Mouse (Mus musculus): ENCODE measurements at regions not wholly inside any gene's neighbourhood (a gene's known extent, or its start where the extent isn't known, plus 50 kb on each side); places are given as distances from the start of the nearest gene placed in this dataset.

DNA sequence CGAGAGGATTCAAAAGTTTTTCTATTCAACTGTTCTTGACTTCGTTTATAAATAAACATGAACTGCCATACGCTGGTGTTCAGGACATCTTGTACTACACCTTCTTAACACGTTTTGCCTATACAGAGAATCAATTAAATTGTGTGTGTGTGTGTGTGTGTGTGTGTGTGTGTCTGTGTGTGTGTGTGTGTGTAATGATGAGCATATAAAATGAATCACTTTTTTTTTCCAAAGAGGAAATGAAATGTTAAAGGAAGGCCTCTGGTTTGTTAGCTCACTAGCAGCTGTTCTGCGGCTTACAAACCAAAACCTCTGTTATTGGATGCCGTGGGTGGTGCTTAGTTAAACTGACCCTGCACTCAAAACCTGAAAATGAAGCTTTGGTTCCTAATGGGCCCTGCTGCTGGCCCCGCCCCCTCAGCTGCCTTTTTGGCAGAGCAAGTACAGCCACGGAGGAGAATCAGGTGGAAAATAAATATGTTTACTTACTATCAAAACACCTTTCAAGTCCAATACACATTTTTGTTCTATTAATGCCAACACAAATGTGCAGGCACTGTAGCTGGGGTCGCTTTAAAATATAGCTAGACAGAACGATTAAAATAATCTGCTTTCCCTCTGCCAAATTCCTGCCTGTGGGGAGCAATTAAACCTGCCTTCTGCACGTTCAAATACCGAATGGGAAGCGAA is 65.5 kb upstream of the Tmco5 start:
- WGBS, result 48% methylated on average over 13 of the region's 13 CpGs
- H3K36me3 ChIP-seq (replicated peaks), result no peaks in the 10 kb centered on the region
- no peak overlapping the region; the same call in 1 of the 2 replicates for H3K27ac ChIP-seq
- DNase-seq (ENCODE audit: extremely low spot score, low spot score), result no peak
- peaks cover 33% of the 10 kb centered on the region for H3K4me1 ChIP-seq
- H3K9me3 ChIP-seq, result no peaks in the 10 kb centered on the region
- no peak overlapping the region for H3K4me3 ChIP-seq
- peaks cover 14% of the 10 kb centered on the region for H3K27me3 ChIP-seq (ENCODE audit: poor library complexity, severe bottlenecking)

DNA sequence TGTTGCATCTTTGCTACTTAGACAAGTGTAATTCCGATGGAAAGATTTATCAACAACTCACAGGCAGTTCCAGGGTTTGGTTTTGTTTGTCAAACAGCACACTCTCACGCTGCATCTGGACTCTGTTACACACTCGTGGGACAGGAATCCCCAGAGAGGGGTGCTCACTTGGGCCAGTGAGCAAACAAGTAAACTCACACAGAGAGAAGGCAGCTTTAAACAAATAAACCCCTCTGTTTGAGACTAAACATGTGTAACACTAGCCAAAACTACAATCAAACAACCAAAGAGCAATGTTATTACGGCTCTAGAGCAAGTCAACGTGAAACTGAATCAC is 65.0 kb upstream of the Tmco5 start:
- peaks cover 16% of the 10 kb centered on the region for H3K27me3 ChIP-seq (ENCODE audit: poor library complexity, severe bottlenecking)
- no peaks in the 10 kb centered on the region for H3K9me3 ChIP-seq
- H3K27ac ChIP-seq, result no peak overlapping the region; the same call in 1 of the 2 replicates
- DNase-seq (ENCODE audit: extremely low spot score, low spot score), result no peak
- no peak overlapping the region for H3K4me3 ChIP-seq
- no peaks in the 10 kb centered on the region for H3K36me3 ChIP-seq (replicated peaks)
- H3K4me1 ChIP-seq, result peaks cover 29% of the 10 kb centered on the region
- WGBS, result 70% methylated on average over 5 of the region's 5 CpGs

GRCm38 (mm10) chr2:116817134-116817533 is 61.4 kb upstream of the Tmco5 start:
- 74% methylated on average over 6 of the region's 6 CpGs for WGBS
- Histone ChIP-seq H3K9me3 (no peaks in the 10 kb centered on the region), H3K27ac (no peak overlapping the region), H3K27me3 (ENCODE audit: poor library complexity, severe bottlenecking) (peaks cover 30% of the 10 kb centered on the region), H3K36me3 (replicated peaks) (no peaks in the 10 kb centered on the region), H3K4me3 (no peak overlapping the region), H3K4me1 (peaks cover 40% of the 10 kb centered on the region)
- DNase-seq (ENCODE audit: extremely low spot score, low spot score), result no peak

GRCm38 (mm10) chr2:116817561-116817960 is 60.9 kb upstream of the Tmco5 start:
- Histone ChIP-seq H3K27me3 (ENCODE audit: poor library complexity, severe bottlenecking) (peaks cover 30% of the 10 kb centered on the region), H3K27ac (no peak overlapping the region), H3K4me1 (peaks cover 35% of the 10 kb centered on the region), H3K36me3 (replicated peaks) (no peaks in the 10 kb centered on the region), H3K4me3 (no peak overlapping the region), H3K9me3 (no peaks in the 10 kb centered on the region)
- no peak for DNase-seq (ENCODE audit: extremely low spot score, low spot score)
- WGBS, result 55% methylated on average over 9 of the region's 9 CpGs

DNA sequence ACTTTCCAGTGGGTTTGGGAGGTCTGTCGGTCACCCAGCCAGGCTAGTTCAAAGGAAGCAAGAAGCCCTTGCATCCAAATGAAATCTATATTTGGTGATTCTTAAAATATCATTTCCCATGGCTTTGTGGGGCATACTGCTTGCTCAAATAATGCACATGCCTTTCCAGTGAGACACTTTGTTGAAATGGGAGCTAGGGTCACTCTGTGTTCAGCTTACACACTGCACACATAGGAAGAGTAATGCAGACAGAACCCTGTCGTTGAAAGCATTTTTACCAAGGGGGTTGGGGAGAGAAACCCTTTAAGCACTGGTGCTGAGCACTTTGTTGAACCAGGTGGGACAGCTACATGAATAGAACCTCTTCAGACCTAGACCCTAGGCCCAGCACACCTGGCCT is 59.9 kb upstream of the Tmco5 start:
- Histone ChIP-seq H3K9me3 (no peaks in the 10 kb centered on the region), H3K27me3 (ENCODE audit: poor library complexity, severe bottlenecking) (peaks cover 30% of the 10 kb centered on the region), H3K36me3 (replicated peaks) (no peaks in the 10 kb centered on the region), H3K4me3 (no peak overlapping the region), H3K27ac (no peak overlapping the region), H3K4me1 (peaks cover 26% of the 10 kb centered on the region)
- 68% methylated on average over 2 of the region's 2 CpGs for WGBS
- DNase-seq (ENCODE audit: extremely low spot score, low spot score), result no peak

GRCm38 (mm10) chr2:116819016-116819687 is 59.3 kb upstream of the Tmco5 start:
- H3K27me3 ChIP-seq (ENCODE audit: poor library complexity, severe bottlenecking), result peaks cover 30% of the 10 kb centered on the region
- H3K27ac ChIP-seq, result no peak overlapping the region
- peaks cover 20% of the 10 kb centered on the region for H3K4me1 ChIP-seq
- H3K9me3 ChIP-seq, result no peaks in the 10 kb centered on the region
- no peak overlapping the region for H3K4me3 ChIP-seq
- no peaks in the 10 kb centered on the region for H3K36me3 ChIP-seq (replicated peaks)
- WGBS, result 44% methylated on average over 13 of the region's 13 CpGs
- DNase-seq (ENCODE audit: extremely low spot score, low spot score), result no peak

DNA sequence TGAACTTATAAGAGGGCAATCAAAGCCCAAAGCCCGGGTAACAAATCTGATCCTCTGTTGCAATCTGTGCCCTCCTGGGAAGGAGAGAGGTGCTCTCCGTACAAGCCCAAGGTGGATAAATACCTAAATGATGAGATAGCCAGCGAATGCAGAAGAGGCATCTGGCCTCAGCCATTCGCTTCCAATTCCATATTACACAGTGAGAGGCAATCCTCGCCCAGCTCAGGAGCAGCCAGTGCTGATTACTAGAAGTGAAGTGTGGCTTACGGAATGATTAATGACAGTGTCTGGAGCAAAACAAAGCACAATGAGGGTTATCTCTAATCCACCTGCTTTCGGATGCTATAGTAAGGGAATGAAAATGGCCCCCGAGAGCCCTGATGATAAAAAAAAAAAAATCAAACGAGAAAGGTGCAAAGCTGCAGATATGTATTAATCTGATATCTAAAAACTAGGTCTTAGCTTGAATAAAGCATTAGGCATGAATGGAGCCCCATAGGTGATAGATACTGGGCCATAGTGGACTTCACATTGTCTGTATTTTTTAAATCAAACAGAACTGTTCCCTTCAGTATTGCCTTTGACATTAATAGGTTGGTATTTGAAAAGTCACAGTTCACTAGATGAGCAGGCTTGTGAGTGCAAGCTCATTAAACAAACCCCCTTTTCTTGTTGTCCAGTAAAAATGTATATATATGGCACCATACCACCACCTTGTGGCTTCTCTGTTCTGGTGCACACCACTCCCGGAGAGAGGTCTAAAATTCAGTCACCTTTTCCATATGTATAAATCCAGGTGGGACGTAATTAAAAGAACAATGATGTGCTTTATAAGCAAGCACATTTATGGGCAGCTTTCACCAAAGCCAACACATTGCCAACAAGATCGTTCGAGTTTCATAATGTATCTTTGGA is 57.4 kb upstream of the Tmco5 start:
- Histone ChIP-seq H3K27me3 (ENCODE audit: poor library complexity, severe bottlenecking) (peaks cover 30% of the 10 kb centered on the region), H3K27ac (no peak overlapping the region), H3K4me3 (no peak overlapping the region), H3K36me3 (replicated peaks) (no peaks in the 10 kb centered on the region), H3K9me3 (no peaks in the 10 kb centered on the region), H3K4me1 (peaks cover 18% of the 10 kb centered on the region)
- DNase-seq (ENCODE audit: extremely low spot score, low spot score), result no peak
- WGBS, result 68% methylated on average over 13 of the region's 13 CpGs

Measured in forebrain, embryonic 10.5 days (tissue).